Mouse (Mus musculus): ENCODE data around the gene Crnkl1.

Gene Crnkl1

DNA sequence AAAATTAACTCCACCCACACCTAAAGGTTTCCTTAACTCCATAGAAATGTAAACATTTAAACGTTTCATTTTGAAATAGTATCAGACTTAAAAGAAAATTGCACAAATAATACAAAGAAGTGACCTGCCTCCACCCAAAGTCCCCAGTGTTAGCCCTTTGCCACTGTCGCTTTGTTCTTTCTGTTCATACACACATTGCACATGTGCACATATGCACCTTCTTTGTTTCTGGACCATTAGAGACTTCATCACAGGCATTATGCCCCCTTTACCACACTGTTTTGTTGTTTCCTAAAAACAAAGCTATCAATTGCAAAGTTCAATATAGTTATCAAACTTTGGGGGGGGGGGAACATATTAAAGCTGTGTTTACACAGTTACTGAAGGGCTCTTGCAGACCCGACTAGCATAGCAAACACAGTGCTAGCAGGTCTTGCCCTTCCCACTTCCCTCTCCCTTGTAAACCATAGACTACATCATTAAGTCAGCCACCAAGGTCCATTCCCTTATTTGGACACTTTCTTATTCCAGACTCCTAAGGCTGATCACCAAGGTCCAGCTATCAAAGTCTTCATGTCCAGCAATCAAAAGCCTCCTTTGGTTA lies 59.8 kb downstream of the Crnkl1 start:
- DNase-seq (ENCODE audit: low read depth), result no peak

DNA sequence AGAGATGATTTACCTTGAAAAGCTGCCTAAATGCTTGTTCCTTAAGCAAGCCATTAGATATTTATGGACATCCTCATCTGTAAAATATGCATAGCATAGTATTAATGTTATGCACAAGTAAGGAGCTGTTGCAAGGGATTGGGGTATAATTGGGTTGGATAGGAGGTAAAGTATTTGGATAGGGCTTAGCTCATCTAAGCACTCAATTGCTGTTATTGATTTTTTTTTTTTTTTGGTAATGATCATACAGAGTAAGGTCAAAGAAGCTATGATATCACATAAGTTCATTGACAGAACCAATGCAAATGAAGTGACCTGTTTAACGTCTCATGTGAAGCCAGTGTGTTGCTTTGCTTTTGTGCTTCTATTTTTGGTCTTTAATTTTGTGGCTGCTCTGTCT lies 60.9 kb downstream of the Crnkl1 start:
- DNase-seq (ENCODE audit: low read depth), result no peak

- DNase-seq (ENCODE audit: low read depth), result no peak
Observed at GRCm38 (mm10) chr2:145872099-145872498, 62.7 kb downstream of the Crnkl1 start.

GRCm38 (mm10) chr2:145871308-145871707 lies 63.5 kb downstream of the Crnkl1 start:
- DNase-seq (ENCODE audit: low read depth), result no peak

Data from c-Kit-positive CD71-positive TER-119-negative erythroid progenitor cells, embryonic 14.5 days (primary cell).